Mouse (Mus musculus) midbrain, embryonic 14.5 days (tissue): ENCODE results near the gene Sec24d. TPM values are rescaled to one million over a fixed set of nuclear protein-coding genes. Genes with fewer than 3 reads are reported as not detected.
A peak's percentile ranks its signal among the peaks of the same experiment; 100 is the strongest.
"Not testable (repeated sequence)": the region's sequence is repeated elsewhere in the genome, so short reads cannot be mapped to it uniquely, and the experiment has no call there.

Experiments
- ATAC-seq: fragments of 200-750 bp; cut with Nextera tagmentation; 2 replicates; pipeline ENCODE4 v1.8.0; 2017; ENCODE audit warnings: moderate number of reproducible peaks, moderate library complexity; ENCODE audit not compliant: low FRiP score, low TSS enrichment
- DNase-seq: peaks from one replicate; pipeline ENCODE4 v3.0.0-alpha.2; 2015
- H3K27ac ChIP-seq: fragments of 300-500 bp; sonication (generic); replicated peaks from 2 replicates; pipeline ENCODE4 v1.5.1; 2014; ENCODE audit warnings: mild to moderate bottlenecking, low read depth, low read length, moderate library complexity
- H3K27me3 ChIP-seq: fragments of 300-500 bp; sonication (generic); 2 replicates; pipeline ENCODE4 v1.6.1; 2014; ENCODE audit warnings: low read length, control low read depth, mixed read lengths; ENCODE audit not compliant: control insufficient read depth, insufficient read depth
- H3K36me3 ChIP-seq: fragments of 300-500 bp; sonication (generic); 2 replicates; pipeline ENCODE4 v1.6.1; 2014; ENCODE audit warnings: low read length, control low read depth; ENCODE audit not compliant: control insufficient read depth, insufficient read depth
- H3K4me1 ChIP-seq: fragments of 300-500 bp; sonication (generic); 2 replicates; pipeline ENCODE4 v1.6.1; 2014; ENCODE audit warnings: mild to moderate bottlenecking, antibody characterized with exemption, low read length, control low read depth; ENCODE audit not compliant: control insufficient read depth, insufficient read depth
- H3K4me2 ChIP-seq: fragments of 300-500 bp; sonication (generic); 2 replicates; pipeline ENCODE4 v1.6.1; 2014; ENCODE audit warnings: mild to moderate bottlenecking, low read length, moderate library complexity
- H3K4me3 ChIP-seq: fragments of 300-500 bp; sonication (generic); replicated peaks from 2 replicates; pipeline ENCODE4 v1.5.1; 2014; ENCODE audit warnings: low read depth, low read length
- H3K9ac ChIP-seq: fragments of 300-500 bp; sonication (generic); replicated peaks from 2 replicates; pipeline ENCODE4 v1.6.1; 2014; ENCODE audit warnings: mild to moderate bottlenecking, low read length, moderate library complexity
- H3K9me3 ChIP-seq: fragments of 300-500 bp; sonication (generic); 2 replicates; pipeline ENCODE4 v1.6.1; 2016; ENCODE audit warnings: low read length, control low read depth, mixed read lengths; ENCODE audit not compliant: control insufficient read depth
- WGBS: fragments of 180-500 bp; shearing (Covaris S2); extraction: QIAGEN DNeasy Blood & Tissue Kit; methylation state at CpG from one replicate; pipeline ENCODE4 v1.1.7; 2014; 5-methylcytosine and 5-hydroxymethylcytosine counted together
- polyA plus RNA-seq: library from polyadenylated mRNA; unstranded; fragments of >200 nt; fragmentation: Nextera tagmentation; extraction: Ambion mirVana; gene quantifications from 2 replicates; pipeline ENCODE4 v1.2.1, GENCODE M21; 2014

Sec24d gene
- polyA plus RNA-seq, 1 experiment from 2014 or later: 12.0 TPM

- H3K9ac ChIP-seq: no peak overlapping the region
- WGBS: 89% methylated on average over 9 of the region's 9 CpGs
- ATAC-seq: no peak
Measured at GRCm38 (mm10) chr3:123354388-123354787, 87.1 kb downstream of the Sec24d start.

GRCm38 (mm10) chr3:123356377-123356991 is 89.2 kb downstream of the Sec24d start:
- H3K4me2 ChIP-seq: no peak overlapping the region
- no peak overlapping the region for H3K9ac ChIP-seq
- no peaks in the 10 kb centered on the region for H3K4me1 ChIP-seq
- H3K27me3 ChIP-seq: no peaks in the 10 kb centered on the region
- no peaks in the 10 kb centered on the region for H3K36me3 ChIP-seq
- no peak overlapping the region for H3K27ac ChIP-seq
- ATAC-seq (no peak), DNase-seq (no peak)
- H3K9me3 ChIP-seq: no peaks in the 10 kb centered on the region
- no peak overlapping the region for H3K4me3 ChIP-seq
- WGBS: 80% methylated on average over 4 of the region's 4 CpGs

More at GRCm38 (mm10) chr3:123354388-123354787, 87.1 kb downstream of the Sec24d start:
- no peak overlapping the region for H3K27ac ChIP-seq
- no peaks in the 10 kb centered on the region for H3K27me3 ChIP-seq
- H3K4me1 ChIP-seq: no peaks in the 10 kb centered on the region
- DNase-seq: no peak
- H3K36me3 ChIP-seq: no peaks in the 10 kb centered on the region
- no peaks in the 10 kb centered on the region for H3K9me3 ChIP-seq
- H3K4me3 ChIP-seq: no peak overlapping the region
- H3K4me2 ChIP-seq: no peak overlapping the region

- not testable (repeated sequence) for H3K4me1 ChIP-seq, H3K27me3 ChIP-seq, H3K27ac ChIP-seq, ATAC-seq, H3K9ac ChIP-seq, H3K4me3 ChIP-seq, DNase-seq, H3K4me2 ChIP-seq, H3K9me3 ChIP-seq
- H3K36me3 ChIP-seq: peaks cover 29% of the 10 kb centered on the region
- 93% methylated on average over 2 of the region's 2 CpGs for WGBS
Measured at GRCm38 (mm10) chr3:123366820-123367219, 99.6 kb downstream of the Sec24d start.

- Histone ChIP-seq H3K4me3 (no peak overlapping the region), H3K27me3 (no peaks in the 10 kb centered on the region), H3K36me3 (peaks cover 32% of the 10 kb centered on the region), H3K9me3 (no peaks in the 10 kb centered on the region), H3K27ac (no peak overlapping the region), H3K4me1 (no peaks in the 10 kb centered on the region), H3K4me2 (no peak overlapping the region), H3K9ac (no peak overlapping the region)
- WGBS: 93% methylated on average over 12 of the region's 12 CpGs
- DNase-seq (no peak), ATAC-seq (no peak)
Measured at GRCm38 (mm10) chr3:123369161-123369560, 101.9 kb downstream of the Sec24d start.

GRCm38 (mm10) chr3:123370927-123371326 is 103.7 kb downstream of the Sec24d start:
- WGBS: 98% methylated on average over 5 of the region's 5 CpGs
- no peaks in the 10 kb centered on the region for H3K4me1 ChIP-seq
- H3K4me2 ChIP-seq: no peak overlapping the region
- DNase-seq: no peak
- ATAC-seq: no peak
- H3K36me3 ChIP-seq: peaks cover 44% of the 10 kb centered on the region
- no peaks in the 10 kb centered on the region for H3K9me3 ChIP-seq
- no peaks in the 10 kb centered on the region for H3K27me3 ChIP-seq
- no peak overlapping the region for H3K4me3 ChIP-seq
- H3K9ac ChIP-seq: no peak overlapping the region
- no peak overlapping the region for H3K27ac ChIP-seq

- 34% methylated on average over 11 of the region's 11 CpGs for WGBS
- H3K9ac ChIP-seq: no peak overlapping the region
- H3K36me3 ChIP-seq: peaks cover 45% of the 10 kb centered on the region
Measured at GRCm38 (mm10) chr3:123371766-123372535, 104.7 kb downstream of the Sec24d start.

GRCm38 (mm10) chr3:123376562-123376961 is 109.3 kb downstream of the Sec24d start:
- DNase-seq (no peak), ATAC-seq (no peak)
- H3K9ac ChIP-seq: no peak overlapping the region
- H3K27ac ChIP-seq: no peak overlapping the region
- 97% methylated on average over 3 of the region's 3 CpGs for WGBS
- H3K27me3 ChIP-seq: no peaks in the 10 kb centered on the region
- no peak overlapping the region for H3K4me2 ChIP-seq
- H3K9me3 ChIP-seq: no peaks in the 10 kb centered on the region
- H3K4me3 ChIP-seq: no peak overlapping the region
- H3K4me1 ChIP-seq: no peaks in the 10 kb centered on the region
- peaks cover 48% of the 10 kb centered on the region for H3K36me3 ChIP-seq

More at GRCm38 (mm10) chr3:123371766-123372535, 104.7 kb downstream of the Sec24d start:
- DNase-seq (peak; percentile 87), ATAC-seq (peak; percentile 58)
- Histone ChIP-seq H3K9me3 (no peaks in the 10 kb centered on the region), H3K4me2 (no peak overlapping the region), H3K4me3 (no peak overlapping the region), H3K27ac (no peak overlapping the region), H3K27me3 (no peaks in the 10 kb centered on the region), H3K4me1 (no peaks in the 10 kb centered on the region)

GRCm38 (mm10) chr3:123384435-123384834 is 117.2 kb downstream of the Sec24d start:
- WGBS: 90% methylated on average over 7 of the region's 7 CpGs
- ATAC-seq (no peak), DNase-seq (no peak)
- Histone ChIP-seq H3K4me2 (peak overlapping the region; percentile 76; the same call in 1 of the 2 replicates), H3K4me3 (no peak overlapping the region), H3K27ac (no peak overlapping the region), H3K9ac (0 out of 2 replicates have a peak overlapping the region, but pooled peaks have one; percentile 68), H3K36me3 (peaks cover 19% of the 10 kb centered on the region), H3K27me3 (no peaks in the 10 kb centered on the region), H3K9me3 (no peaks in the 10 kb centered on the region), H3K4me1 (peaks cover 6% of the 10 kb centered on the region)
